Mouse (Mus musculus) heart, postnatal 4 days (tissue): ENCODE measurements at regions not wholly inside any gene's neighbourhood (a gene's known extent, or its start where the extent isn't known, plus 50 kb on each side); places are given as distances from the start of the nearest gene placed in this dataset.

ENCODE experiments used
- DNase-seq: peaks from one replicate; pipeline ENCODE4 v3.0.0; 2021

GRCm38 (mm10) chr5:101294031-101294430 lies 370.8 kb downstream of the Nkx6-1 start:
- no peak for DNase-seq

- DNase-seq, result peak; percentile 47
Measured at GRCm38 (mm10) chr5:101288358-101288757, 376.4 kb downstream of the Nkx6-1 start.

DNA sequence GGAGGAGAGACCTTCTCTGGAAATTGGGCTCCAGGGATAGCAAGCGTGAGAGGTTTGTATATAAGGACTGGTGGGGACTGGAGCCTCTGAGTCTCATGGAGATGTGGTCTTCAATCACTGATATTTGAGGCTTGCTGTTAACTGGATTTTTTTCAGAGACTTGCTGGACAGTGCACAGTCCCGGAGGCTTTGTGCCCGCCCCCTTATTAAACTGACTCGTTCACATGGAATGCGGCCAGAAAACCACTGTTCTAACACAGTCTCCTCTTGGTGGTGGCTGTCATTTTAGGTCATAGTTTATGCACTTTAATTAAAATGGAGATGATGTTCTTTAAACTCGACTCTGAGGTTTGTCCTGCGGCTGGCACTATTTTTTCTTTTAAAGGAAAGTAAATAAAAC lies 378.9 kb downstream of the Nkx6-1 start:
- DNase-seq, result no peak

DNA sequence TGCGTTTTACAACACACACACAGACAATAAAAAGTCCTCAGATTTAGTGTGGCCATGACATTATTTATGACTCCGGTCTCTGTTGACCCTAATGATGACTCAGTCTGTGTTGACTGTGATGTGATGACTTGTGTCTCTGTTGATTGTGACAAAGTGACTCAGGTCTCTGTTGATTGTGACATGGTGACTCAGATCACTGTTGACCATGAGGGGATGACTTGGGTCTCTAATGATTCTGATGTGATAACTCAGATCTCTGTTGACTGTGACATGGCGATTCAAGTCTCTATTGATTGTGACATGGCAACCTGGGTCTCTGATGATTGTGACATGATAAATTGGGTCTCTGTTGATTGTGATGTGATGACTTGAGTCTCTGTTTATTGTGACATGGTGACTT lies 405.0 kb downstream of the Gpat3 start:
- DNase-seq, result no peak

GRCm38 (mm10) chr5:101242651-101243050 lies 397.1 kb downstream of the Gpat3 start:
- DNase-seq, result no peak

GRCm38 (mm10) chr5:101239298-101240118 lies 394.0 kb downstream of the Gpat3 start:
- no peak for DNase-seq

- DNase-seq, result no peak
Measured at GRCm38 (mm10) chr5:101236163-101236693, 390.7 kb downstream of the Gpat3 start.

DNA sequence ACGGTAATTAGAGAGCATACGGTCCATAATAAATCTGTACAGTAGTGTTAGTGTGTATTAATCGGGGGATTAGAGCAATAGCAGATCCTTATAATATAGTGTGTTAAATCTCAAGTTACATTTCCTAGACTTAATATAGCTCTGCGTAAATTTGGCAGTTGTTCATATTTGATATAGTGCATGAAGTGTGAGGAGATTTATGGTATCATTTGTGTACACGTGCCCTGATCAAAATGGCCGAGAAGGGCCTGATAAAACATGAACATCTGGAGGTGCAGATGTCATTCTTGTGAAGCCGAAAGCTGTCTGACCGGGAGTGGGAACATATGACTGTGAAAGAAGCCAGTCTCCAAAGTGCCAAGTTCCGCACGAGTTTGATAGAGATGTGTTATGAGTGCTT lies 376.9 kb downstream of the Gpat3 start:
- DNase-seq, result no peak

DNA sequence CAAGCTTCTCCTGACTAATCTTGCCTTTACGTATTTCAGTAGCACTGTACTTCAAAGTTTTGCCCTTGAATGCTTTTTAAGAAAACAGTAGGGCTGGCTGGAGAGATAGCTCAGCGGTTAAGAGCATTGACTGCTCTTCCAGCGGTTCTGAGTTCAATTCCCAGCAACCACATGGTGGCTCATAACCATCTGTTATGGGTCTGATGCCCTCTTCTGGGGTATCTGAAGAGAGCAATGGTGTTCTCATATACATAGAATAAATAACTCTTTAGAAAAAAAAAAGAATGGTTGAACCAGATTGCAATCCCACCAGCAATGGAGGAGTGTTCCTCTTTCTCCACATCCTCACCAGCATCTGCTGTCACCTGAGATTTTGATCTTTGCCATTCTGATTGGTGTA lies 372.6 kb downstream of the Gpat3 start:
- DNase-seq, result no peak

DNA sequence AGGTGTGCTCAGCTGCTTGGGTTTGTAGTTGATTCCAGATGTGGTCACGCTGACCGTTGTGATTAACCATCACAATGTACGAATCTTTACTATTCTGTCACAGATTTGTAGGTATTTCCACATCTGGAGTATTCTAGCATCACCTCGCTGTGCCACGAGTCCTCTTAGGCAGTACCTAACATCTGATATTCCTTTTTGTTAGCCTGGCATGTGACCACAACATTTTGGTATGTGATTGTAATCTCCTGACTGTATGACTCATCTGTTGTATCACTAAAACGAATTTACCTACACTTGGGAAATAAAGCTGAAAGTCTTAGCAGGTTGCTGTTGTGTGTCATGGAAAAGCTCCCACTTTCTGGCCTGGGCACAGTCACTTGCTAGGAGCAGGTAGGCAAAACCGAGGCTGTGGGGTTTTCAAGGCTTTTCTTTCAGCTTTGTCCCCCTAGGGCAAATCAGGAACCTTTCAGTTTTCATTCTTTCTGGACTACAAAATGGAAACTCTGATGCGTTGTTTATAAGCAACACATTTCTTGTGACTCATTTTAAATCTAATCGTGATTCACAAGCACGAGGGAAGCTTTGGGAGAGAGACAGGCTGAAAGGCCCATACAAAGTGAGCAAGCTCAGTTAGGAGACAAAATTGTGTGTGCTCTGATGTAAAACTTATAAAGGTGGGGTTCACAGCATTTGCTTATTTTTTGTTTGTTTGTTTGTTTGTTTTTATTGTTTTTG lies 371.5 kb downstream of the Gpat3 start:
- DNase-seq, result no peak

DNA sequence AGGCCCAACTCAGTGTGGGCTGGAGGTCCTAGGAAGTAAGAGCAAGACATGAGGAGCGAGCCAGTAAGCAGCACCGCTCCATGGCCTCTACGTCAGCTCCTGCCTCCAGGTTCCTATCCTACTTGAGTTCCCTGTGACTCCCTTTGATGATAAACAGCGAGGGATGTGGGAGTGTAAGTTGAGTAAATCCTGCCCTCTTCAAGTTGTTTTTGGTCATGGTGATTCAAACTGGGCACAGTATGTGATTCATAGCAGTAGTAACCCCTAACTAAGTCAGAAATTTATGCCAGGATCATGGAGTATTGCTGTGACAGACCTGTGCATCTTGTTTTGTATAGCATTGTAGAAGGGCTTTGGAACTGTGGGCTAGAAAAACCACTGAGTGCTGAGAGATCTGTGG lies 366.5 kb downstream of the Gpat3 start:
- DNase-seq, result no peak

GRCm38 (mm10) chr5:101208150-101208549 lies 362.6 kb downstream of the Gpat3 start:
- no peak for DNase-seq

DNA sequence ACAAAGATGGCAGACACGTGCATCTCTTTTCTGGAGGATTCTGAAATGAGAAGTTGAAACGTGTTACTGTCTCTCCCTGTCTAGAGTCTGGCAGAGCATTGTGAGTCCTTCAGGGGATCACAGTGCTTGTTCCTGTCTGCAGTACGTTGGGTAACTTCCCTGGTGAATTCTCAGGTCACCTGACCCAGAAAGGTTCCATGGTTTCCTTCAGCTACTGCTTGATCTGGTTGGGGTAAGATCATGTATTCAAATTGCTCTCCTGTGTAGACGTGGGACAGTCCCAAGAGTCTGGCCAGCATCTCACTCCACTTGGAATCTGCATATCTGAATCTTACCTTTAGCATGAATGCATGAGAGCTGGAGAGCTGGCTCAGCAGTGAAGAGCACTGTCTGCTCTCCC lies 350.0 kb downstream of the Gpat3 start:
- no peak for DNase-seq

- no peak for DNase-seq
Measured at GRCm38 (mm10) chr5:101190976-101191375, 345.5 kb downstream of the Gpat3 start.

GRCm38 (mm10) chr5:101173183-101173582 lies 327.7 kb downstream of the Gpat3 start:
- DNase-seq, result no peak

DNA sequence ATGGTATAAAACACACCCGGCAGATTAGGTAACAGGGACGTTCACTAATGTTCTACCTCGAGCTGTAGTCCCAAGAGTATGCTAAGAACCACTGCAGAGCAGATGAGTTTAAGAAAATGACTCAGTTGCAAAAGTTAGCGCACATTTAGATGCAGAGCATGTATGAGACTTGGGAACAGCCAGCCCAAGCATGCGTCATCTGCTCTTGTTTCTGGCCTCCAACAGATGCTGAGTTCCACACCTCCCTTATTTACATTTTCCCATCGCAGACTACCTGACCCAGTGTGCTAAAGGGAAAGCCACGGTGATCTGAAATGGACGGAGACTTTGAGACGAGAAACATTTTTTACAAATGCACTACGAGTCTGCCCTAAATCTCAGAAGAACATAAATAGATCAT lies 327.3 kb downstream of the Gpat3 start:
- no peak for DNase-seq

- no peak for DNase-seq
Measured at GRCm38 (mm10) chr5:101169074-101169473, 323.6 kb downstream of the Gpat3 start.

DNA sequence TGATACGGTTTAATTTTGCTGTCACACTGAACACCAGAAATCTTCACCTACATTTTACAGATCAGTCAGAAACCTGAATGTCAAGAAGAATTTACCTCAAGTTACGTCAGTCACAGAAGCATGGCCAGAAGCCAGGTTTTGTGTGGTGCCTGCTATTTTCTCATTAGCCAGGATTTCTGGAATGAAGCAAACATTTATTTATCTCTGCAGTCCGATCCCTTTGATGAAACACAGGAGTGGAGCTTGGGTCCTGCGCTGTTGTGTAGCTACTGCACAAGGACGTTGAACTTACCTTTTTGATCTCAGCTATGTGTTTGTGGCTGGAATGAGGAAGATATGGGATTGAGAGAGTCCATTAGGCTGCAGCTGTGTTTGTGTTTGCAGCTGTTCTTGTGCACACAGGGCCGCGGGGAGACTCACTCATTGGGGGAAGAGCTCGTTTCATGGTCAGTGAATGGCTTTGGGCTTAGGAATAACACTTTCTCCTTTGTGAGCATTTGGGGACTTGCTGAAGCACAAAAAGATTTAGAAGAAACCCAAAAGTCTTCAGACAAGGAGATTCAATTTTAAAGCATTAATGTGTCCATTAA lies 318.2 kb downstream of the Gpat3 start:
- no peak for DNase-seq

DNA sequence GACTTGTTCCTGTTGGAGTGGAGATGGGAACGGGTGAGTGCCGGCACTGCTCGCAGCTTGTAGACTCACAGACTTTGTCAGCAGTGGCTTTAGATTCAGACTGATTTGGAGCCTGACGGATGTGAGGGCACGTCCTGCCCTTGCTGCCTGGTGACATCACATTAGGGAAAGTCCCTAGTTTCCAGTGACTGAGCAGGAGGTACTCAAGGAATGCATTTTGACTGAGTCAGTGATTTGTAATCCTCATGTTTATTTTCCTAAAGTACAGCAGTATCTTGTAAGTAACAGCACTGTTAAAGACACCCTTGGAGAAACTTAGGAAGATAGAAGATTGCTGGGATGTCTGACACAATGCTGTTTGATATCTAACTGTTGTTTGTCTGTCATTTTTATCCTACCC lies 317.6 kb downstream of the Gpat3 start:
- DNase-seq, result no peak

DNA sequence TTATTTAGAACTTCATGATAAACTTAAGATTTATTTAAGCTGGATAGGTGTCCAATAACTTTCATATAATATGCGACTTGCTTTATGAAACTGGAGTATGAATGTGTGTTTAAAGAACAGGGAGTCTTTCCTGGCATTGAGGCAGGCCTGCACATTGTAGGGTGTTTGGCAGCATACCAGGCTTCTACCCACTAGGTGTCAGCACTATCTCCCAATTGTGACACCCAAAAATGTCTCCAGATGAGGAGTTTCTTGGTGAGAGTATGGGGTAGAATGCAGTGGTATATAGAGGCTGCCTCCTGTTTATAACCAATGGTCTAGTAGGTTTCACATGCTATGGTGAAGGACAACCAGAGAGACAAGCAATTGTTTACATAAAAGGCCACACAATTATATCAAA lies 311.9 kb downstream of the Gpat3 start:
- DNase-seq, result no peak

DNA sequence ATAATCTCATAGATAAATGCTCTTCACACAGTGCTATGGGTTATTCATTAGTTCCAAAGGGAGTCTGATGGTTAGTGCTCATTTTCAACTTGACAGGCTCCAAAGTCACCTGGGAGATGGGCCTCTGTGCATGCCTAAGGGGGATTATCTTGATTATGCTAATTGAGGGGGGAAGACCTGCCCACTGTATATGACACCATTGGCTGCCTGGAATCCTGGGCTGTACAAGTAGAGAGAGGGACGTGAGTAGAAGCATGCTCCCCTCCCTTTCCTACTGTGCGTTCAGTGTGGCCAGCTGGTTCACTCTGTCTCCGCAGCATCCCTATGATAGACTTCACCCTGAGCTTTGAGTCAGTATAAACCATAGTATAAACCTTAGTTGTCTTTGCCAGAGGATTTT lies 300.8 kb downstream of the Gpat3 start:
- DNase-seq, result no peak

DNA sequence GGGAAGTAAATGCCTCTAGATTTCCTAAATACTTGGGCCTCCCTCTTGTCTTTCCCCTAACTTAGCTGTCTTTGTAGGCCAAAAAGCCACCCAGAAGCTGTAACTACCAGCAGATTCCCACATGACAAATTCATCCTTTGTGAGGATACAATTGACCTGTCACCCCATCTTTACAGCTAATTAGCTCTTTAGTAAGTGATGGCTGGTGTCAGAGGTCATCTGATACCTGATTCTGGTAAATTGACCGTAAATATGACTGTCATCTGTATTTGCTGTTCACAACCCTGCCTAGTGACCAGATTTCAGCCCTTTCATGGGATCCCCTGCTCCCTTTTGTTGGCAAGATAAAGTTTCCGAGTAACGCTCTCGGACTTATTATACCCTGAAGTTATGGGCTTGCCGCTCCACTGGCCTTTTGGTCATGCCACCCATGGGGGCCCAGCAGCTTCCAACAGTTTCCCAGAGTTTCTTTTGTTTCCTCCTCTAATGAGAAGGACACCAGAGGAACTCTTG lies 279.5 kb downstream of the Gpat3 start:
- DNase-seq, result no peak

DNA sequence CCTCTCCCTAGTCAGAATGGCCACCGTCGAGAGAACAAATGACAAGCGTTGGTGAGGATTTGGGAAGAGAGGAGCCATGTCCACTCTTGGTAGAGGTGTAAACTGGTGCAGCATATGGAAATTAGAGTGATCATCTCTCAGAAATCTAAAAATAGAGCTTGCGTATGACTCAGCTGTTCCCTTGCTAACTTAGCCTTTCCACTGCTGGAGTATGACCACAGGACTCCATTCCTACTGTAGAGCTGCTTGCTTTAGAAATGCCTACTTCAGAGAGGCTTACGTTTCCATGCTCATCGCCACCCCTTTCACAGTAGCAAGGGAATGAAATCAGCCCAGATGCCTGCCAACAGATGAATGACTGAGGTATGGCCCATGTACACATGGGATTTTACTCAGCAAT lies 277.4 kb downstream of the Gpat3 start:
- no peak for DNase-seq
